Mouse (Mus musculus) forebrain, embryonic 13.5 days (tissue): ENCODE measurements around the gene Esrrb. TPM values are rescaled to one million over a fixed set of nuclear protein-coding genes. Genes with fewer than 3 reads are reported as not detected.

Source experiments
- ATAC-seq: fragments of 200-750 bp; cut with Nextera tagmentation; 2 replicates; pipeline ENCODE4 v1.8.0; 2017
- H3K27ac ChIP-seq: fragments of 300-500 bp; sonication (generic); 2 replicates; pipeline ENCODE4 v1.5.1; 2015; ENCODE audit warnings: inconsistent platforms, mild to moderate bottlenecking, moderate library complexity
- H3K27me3 ChIP-seq: fragments of 300-500 bp; sonication (generic); 2 replicates; pipeline ENCODE4 v1.6.1; 2015; ENCODE audit warnings: mild to moderate bottlenecking, inconsistent platforms
- H3K36me3 ChIP-seq: fragments of 300-500 bp; sonication (generic); 2 replicates; pipeline ENCODE4 v1.6.1; 2015; ENCODE audit warnings: mild to moderate bottlenecking, inconsistent platforms; ENCODE audit not compliant: poor library complexity, severe bottlenecking
- H3K4me1 ChIP-seq: fragments of 300-500 bp; sonication (generic); 2 replicates; pipeline ENCODE4 v1.6.1; 2015; ENCODE audit warnings: inconsistent platforms
- H3K4me2 ChIP-seq: fragments of 300-500 bp; sonication (generic); 2 replicates; pipeline ENCODE4 v1.6.1; 2015; ENCODE audit warnings: inconsistent platforms, mild to moderate bottlenecking, moderate library complexity
- H3K4me3 ChIP-seq: fragments of 300-500 bp; sonication (generic); 2 replicates; pipeline ENCODE4 v1.5.1; 2015; ENCODE audit warnings: mild to moderate bottlenecking, inconsistent platforms
- H3K9ac ChIP-seq: fragments of 300-500 bp; sonication (generic); 2 replicates; pipeline ENCODE4 v1.6.1; 2015; ENCODE audit warnings: mild to moderate bottlenecking, inconsistent platforms
- H3K9me3 ChIP-seq: fragments of 300-500 bp; sonication (generic); replicated peaks from 2 replicates; pipeline ENCODE4 v1.6.1; 2016; ENCODE audit warnings: inconsistent platforms
- WGBS: fragments of 180-500 bp; shearing (Covaris S2); methylation state at CpG from one replicate; pipeline ENCODE4 v1.1.7; 2015; 5-methylcytosine and 5-hydroxymethylcytosine counted together
- polyA plus RNA-seq: library from polyadenylated mRNA; unstranded; fragments of >200 nt; fragmentation: Nextera tagmentation; extraction: Ambion mirVana; gene quantifications from 2 replicates; pipeline ENCODE4 v1.2.1, GENCODE M21; 2015

The Esrrb gene
- polyA plus RNA-seq, 1 experiment from 2014 or later: 0.13 TPM

DNA sequence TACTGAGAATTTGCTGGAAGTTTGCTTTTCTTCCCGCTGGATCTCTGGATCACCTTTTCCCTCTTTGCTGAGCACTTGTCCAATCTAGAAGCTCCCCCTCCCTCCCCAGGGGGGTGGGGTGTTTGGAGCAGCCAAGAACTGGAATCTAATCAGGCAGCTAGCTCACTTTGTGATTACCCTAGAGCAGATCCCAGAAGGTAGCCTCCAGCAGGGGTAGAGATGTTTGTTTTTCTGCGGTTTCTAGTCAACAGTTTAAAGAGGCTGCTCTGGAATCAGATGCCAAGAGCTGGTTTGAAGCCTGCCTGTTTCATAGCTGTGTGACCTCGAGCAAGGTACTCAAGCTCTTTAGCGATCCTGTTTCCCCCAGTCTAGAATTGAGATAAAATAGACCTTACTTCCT lies 177.8 kb downstream of the Esrrb start:
- ATAC-seq: no peak
- 81% methylated on average over 4 of the region's 4 CpGs for WGBS
- Histone ChIP-seq H3K27me3 (no peaks in the 10 kb centered on the region), H3K4me1 (no peaks in the 10 kb centered on the region), H3K4me3 (no peak overlapping the region), H3K4me2 (no peak overlapping the region), H3K27ac (no peak overlapping the region), H3K9ac (no peak overlapping the region), H3K36me3 (no peaks in the 10 kb centered on the region), H3K9me3 (no peaks in the 10 kb centered on the region)

- Histone ChIP-seq H3K4me3 (no peak overlapping the region), H3K27me3 (no peaks in the 10 kb centered on the region), H3K4me2 (no peak overlapping the region), H3K9ac (no peak overlapping the region), H3K36me3 (no peaks in the 10 kb centered on the region), H3K9me3 (no peaks in the 10 kb centered on the region), H3K4me1 (no peaks in the 10 kb centered on the region), H3K27ac (no peak overlapping the region)
- no peak for ATAC-seq
- 81% methylated on average over 4 of the region's 4 CpGs for WGBS
These were observed 178.6 kb downstream of the Esrrb start for GRCm38 (mm10) chr12:86539511-86539910.

DNA sequence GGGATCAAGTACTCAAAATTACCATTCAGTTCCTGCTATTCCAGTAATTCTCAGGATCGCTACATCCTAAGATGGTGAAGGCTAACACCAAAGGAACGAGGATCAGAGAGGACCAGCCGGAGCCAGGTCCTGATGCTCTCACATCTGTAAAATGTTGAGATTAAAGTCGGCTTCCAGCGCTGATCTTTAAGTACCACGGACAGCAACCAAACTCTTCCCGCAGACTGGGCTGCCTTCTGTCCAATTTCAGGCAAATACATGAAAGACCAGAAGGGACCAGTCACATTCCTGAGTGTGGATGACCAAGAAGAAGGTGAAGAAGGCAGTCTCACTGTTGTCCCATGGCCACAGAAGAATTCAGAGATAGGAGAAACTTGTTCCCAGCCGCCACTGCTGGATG lies 186.9 kb downstream of the Esrrb start:
- Histone ChIP-seq H3K4me1 (no peaks in the 10 kb centered on the region), H3K4me3 (no peak overlapping the region), H3K4me2 (no peak overlapping the region), H3K9ac (no peak overlapping the region), H3K36me3 (no peaks in the 10 kb centered on the region), H3K9me3 (no peaks in the 10 kb centered on the region), H3K27me3 (no peaks in the 10 kb centered on the region), H3K27ac (no peak overlapping the region)
- WGBS: 35% methylated on average over 8 of the region's 8 CpGs
- no peak for ATAC-seq

DNA sequence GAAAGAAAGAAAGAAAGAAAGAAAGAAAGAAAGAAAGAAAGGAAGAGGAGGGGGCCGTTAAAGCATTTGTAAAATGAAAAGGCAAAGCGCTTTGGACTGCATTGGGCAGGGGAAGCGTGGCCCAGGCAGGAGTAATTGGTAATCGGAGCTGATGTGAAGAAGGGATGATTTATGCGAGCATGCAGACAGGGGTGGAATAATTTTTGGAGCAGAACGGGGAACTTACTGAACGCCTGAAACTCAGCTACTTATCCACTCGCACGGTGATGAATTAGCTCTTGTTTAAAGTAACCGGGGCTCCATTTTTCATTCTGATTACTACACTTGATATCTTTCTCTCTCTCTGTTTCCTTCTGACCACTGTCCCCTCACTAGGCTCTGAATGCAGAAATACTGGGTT lies 192.1 kb downstream of the Esrrb start:
- Histone ChIP-seq H3K36me3 (no peaks in the 10 kb centered on the region), H3K27me3 (no peaks in the 10 kb centered on the region), H3K4me2 (no peak overlapping the region), H3K4me3 (no peak overlapping the region), H3K4me1 (peaks cover 9% of the 10 kb centered on the region), H3K9ac (no peak overlapping the region), H3K9me3 (no peaks in the 10 kb centered on the region), H3K27ac (no peak overlapping the region)
- no peak for ATAC-seq
- WGBS: 37% methylated on average over 10 of the region's 10 CpGs

GRCm38 (mm10) chr12:86556796-86557517 lies 196.0 kb downstream of the Esrrb start:
- H3K4me2 ChIP-seq: no peak overlapping the region; the same call in 1 of the 2 replicates
- peak; percentile 27; the same call in 1 of the 2 replicates for ATAC-seq
- 0 out of 2 replicates have a peak, but pooled peaks cover 3% of the 10 kb centered on the region for H3K27me3 ChIP-seq
- H3K4me1 ChIP-seq: peaks cover 9% of the 10 kb centered on the region
- WGBS: 47% methylated on average over 10 of the region's 10 CpGs
- no peaks in the 10 kb centered on the region for H3K9me3 ChIP-seq
- H3K9ac ChIP-seq: no peak overlapping the region
- H3K27ac ChIP-seq: no peak overlapping the region
- no peaks in the 10 kb centered on the region for H3K36me3 ChIP-seq
- H3K4me3 ChIP-seq: no peak overlapping the region

DNA sequence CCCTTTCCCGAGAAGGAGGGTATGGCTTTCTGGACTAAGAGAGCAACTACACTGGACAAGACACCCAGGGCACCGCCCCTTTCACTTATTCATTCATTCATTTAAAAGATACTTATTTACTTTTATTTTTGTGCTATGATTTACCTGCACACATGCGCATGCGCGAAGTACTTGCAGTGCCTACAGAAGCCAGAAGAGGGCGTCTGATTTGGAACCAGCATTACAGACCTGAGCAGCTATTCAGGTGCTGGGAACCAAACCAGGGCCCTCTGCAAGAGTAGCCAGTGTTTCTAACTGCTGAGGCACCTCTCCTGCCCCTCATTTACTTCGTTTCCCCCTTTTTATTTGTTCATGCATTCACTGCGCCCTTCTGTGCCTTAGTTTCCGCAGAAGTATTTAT lies 198.0 kb downstream of the Esrrb start:
- no peak overlapping the region for H3K4me2 ChIP-seq
- 88% methylated on average over 9 of the region's 9 CpGs for WGBS
- ATAC-seq: no peak

GRCm38 (mm10) chr12:86562705-86563104 lies 201.8 kb downstream of the Esrrb start:
- no peak overlapping the region for H3K4me2 ChIP-seq
- 77% methylated on average over 3 of the region's 3 CpGs for WGBS
- no peak for ATAC-seq
- H3K4me3 ChIP-seq: no peak overlapping the region
- no peaks in the 10 kb centered on the region for H3K36me3 ChIP-seq
- H3K27ac ChIP-seq: no peak overlapping the region
- no peak overlapping the region for H3K9ac ChIP-seq
- H3K27me3 ChIP-seq: 0 out of 2 replicates have a peak, but pooled peaks cover 3% of the 10 kb centered on the region
- H3K4me1 ChIP-seq: no peaks in the 10 kb centered on the region
- H3K9me3 ChIP-seq: no peaks in the 10 kb centered on the region

More for the DNA sequence above, 198.0 kb downstream of the Esrrb start:
- H3K4me3 ChIP-seq: no peak overlapping the region
- peaks cover 9% of the 10 kb centered on the region for H3K4me1 ChIP-seq
- H3K27ac ChIP-seq: no peak overlapping the region
- H3K9ac ChIP-seq: no peak overlapping the region
- H3K27me3 ChIP-seq: 0 out of 2 replicates have a peak, but pooled peaks cover 3% of the 10 kb centered on the region
- no peaks in the 10 kb centered on the region for H3K36me3 ChIP-seq
- no peaks in the 10 kb centered on the region for H3K9me3 ChIP-seq

DNA sequence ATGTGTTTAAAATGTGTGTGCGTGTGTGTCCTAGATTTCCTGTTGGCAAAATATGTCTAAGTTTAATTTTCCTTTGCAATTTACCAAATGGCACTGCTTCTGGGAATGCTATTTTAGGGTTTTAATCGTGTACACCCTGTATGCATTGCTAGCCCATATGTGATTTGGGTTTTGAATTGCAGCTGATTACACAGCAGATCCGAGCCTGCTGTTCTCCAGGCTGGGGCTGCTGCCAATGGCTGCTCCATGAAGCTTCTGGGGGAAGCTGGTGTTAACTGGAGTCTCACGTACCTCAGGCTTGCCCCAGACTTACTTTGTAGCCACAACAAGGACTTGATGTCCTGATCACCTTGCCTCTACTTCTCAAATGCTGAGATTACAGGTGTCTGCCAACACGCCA lies 205.1 kb downstream of the Esrrb start:
- H3K4me1 ChIP-seq: no peaks in the 10 kb centered on the region
- H3K9me3 ChIP-seq: no peaks in the 10 kb centered on the region
- H3K9ac ChIP-seq: no peak overlapping the region
- ATAC-seq: no peak
- no peak overlapping the region for H3K27ac ChIP-seq
- WGBS: 78% methylated on average over 5 of the region's 5 CpGs
- no peak overlapping the region for H3K4me2 ChIP-seq
- 0 out of 2 replicates have a peak, but pooled peaks cover under 1% of the 10 kb centered on the region for H3K27me3 ChIP-seq
- H3K4me3 ChIP-seq: no peak overlapping the region
- H3K36me3 ChIP-seq: no peaks in the 10 kb centered on the region

Other genes starting within 250 kb of the Esrrb start
- 22.6 and 24.1 TPM in 2 replicates for gene Gpatch2l, start 119.3 kb upstream of the Esrrb start, polyA plus RNA-seq